Mouse (Mus musculus) forebrain, embryonic 16.5 days (tissue): ENCODE results near the gene Ccdc187. TPM values are rescaled to one million over a fixed set of nuclear protein-coding genes. Genes with fewer than 3 reads are reported as not detected.

ENCODE experiments used
- ATAC-seq: fragments of 200-750 bp; cut with Nextera tagmentation; 2 replicates; pipeline ENCODE4 v1.8.0; 2017; ENCODE audit warnings: mild to moderate bottlenecking, moderate library complexity
- H3K27ac ChIP-seq: fragments of 300-500 bp; sonication (generic); 2 replicates; pipeline ENCODE4 v1.5.1; 2014; ENCODE audit warnings: low read length, control low read depth
- H3K27me3 ChIP-seq: fragments of 300-500 bp; sonication (generic); replicated peaks from 2 replicates; pipeline ENCODE4 v1.6.1; 2014; ENCODE audit warnings: low read length; ENCODE audit not compliant: control insufficient read depth, insufficient read depth
- H3K36me3 ChIP-seq: fragments of 300-500 bp; sonication (generic); 2 replicates; pipeline ENCODE4 v1.6.1; 2014; ENCODE audit not compliant: control insufficient read depth, insufficient read depth
- H3K4me1 ChIP-seq: fragments of 300-500 bp; sonication (generic); replicated peaks from 2 replicates; pipeline ENCODE4 v1.6.1; 2014; ENCODE audit warnings: low read length; ENCODE audit not compliant: control insufficient read depth, insufficient read depth
- H3K4me2 ChIP-seq: fragments of 300-500 bp; sonication (generic); 2 replicates; pipeline ENCODE4 v1.6.1; 2014; ENCODE audit warnings: mild to moderate bottlenecking, low read length, control low read depth
- H3K4me3 ChIP-seq: fragments of 300-500 bp; sonication (generic); replicated peaks from 2 replicates; pipeline ENCODE4 v1.5.1; 2014; ENCODE audit warnings: mild to moderate bottlenecking, low read length, control low read depth
- H3K9ac ChIP-seq: fragments of 300-500 bp; sonication (generic); replicated peaks from 2 replicates; pipeline ENCODE4 v1.6.1; 2014; ENCODE audit warnings: low read depth, low read length, control low read depth
- H3K9me3 ChIP-seq: fragments of 300-500 bp; sonication (generic); 2 replicates; pipeline ENCODE4 v1.6.1; 2016; ENCODE audit warnings: low read length; ENCODE audit not compliant: control insufficient read depth
- WGBS: fragments of 180-500 bp; shearing (Covaris S2); extraction: QIAGEN DNeasy Blood & Tissue Kit; methylation state at CpG from one replicate; pipeline ENCODE4 v1.1.7; 2014; 5-methylcytosine and 5-hydroxymethylcytosine counted together
- polyA plus RNA-seq: library from polyadenylated mRNA; unstranded; fragments of >200 nt; fragmentation: Nextera tagmentation; extraction: Ambion mirVana; gene quantifications from 2 replicates; pipeline ENCODE4 v1.2.1, GENCODE M21; 2015

Ccdc187 gene
- polyA plus RNA-seq, 1 experiment from 2014 or later, result 0.24 TPM

DNA sequence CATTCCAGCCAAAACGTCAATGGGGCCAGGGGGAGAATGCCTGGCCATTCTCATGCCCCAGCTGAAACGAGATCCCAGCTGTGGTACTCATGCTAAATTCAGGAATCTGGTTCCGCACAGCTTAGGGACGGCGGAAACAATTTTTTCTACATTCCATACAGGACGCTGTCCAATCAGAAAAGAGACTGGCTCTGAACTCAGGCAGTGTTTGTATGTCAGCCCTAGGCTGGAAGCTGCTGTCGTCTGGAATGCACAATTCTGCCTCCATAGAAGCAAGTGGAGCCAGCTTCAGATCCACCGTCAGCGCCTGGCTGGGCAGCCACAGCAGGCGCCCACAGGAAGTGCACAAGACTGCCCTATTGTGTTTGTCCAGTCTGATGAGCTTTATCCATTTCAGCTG, 15.4 kb upstream of the Ccdc187 start:
- Histone ChIP-seq H3K27me3 (no peaks in the 10 kb centered on the region), H3K4me3 (no peak overlapping the region), H3K9me3 (no peaks in the 10 kb centered on the region), H3K4me1 (peaks cover 10% of the 10 kb centered on the region), H3K27ac (peak overlapping the region; percentile 27; the same call in 1 of the 2 replicates), H3K36me3 (no peaks in the 10 kb centered on the region), H3K4me2 (no peak overlapping the region), H3K9ac (peak overlapping the region; percentile 11; the same call in 1 of the 2 replicates)
- 19% methylated on average over 10 of the region's 10 CpGs for WGBS
- ATAC-seq, result peak; percentile 69; the same call in 1 of the 2 replicates

DNA sequence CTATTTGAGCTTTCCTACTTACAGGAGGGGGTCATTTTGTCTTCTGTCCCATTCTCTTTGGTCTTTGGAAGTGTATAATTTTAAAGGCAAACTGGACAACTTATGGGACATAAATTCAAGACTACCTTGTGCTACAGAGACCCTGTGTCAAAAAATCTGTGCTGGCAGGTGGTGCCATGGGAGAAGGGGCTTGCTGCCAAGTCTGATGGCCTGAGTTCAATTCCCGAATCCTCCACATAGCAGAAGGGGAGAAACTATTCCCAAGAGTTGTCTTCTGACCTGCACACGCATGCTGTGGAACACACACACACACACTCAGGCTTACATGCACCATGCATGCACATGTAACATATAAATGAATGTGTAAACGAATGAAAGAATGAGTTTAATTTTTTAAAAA, 12.3 kb upstream of the Ccdc187 start:
- Histone ChIP-seq H3K9me3 (no peaks in the 10 kb centered on the region), H3K27me3 (no peaks in the 10 kb centered on the region), H3K4me1 (peaks cover 6% of the 10 kb centered on the region; the same call in 1 of the 2 replicates), H3K9ac (no peak overlapping the region), H3K36me3 (no peaks in the 10 kb centered on the region), H3K4me3 (no peak overlapping the region), H3K27ac (no peak overlapping the region), H3K4me2 (no peak overlapping the region)
- no peak for ATAC-seq
- WGBS, result 91% methylated on average over 3 of the region's 3 CpGs

DNA sequence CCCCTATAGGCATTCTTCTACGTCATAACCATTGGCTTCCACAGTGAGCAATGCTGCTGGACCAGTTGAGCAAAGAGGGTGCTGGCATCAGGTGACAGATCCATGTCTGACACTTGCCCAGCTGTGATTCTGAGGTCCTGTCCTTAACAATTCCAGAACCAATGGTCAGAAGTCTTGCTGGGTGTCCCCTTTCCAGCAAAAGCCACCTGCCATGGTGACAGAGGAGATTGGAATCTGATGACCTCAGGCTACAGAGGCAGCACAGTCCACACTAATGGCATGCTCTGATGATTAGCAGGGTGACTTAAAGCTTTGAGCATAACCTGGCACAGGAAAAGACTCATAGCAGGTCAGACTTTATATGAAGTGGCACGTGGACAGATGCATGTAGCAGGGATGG, 11.2 kb upstream of the Ccdc187 start:
- Histone ChIP-seq H3K9me3 (no peaks in the 10 kb centered on the region), H3K4me3 (no peak overlapping the region), H3K36me3 (no peaks in the 10 kb centered on the region), H3K4me1 (peaks cover 8% of the 10 kb centered on the region), H3K27me3 (no peaks in the 10 kb centered on the region), H3K4me2 (no peak overlapping the region), H3K27ac (no peak overlapping the region), H3K9ac (no peak overlapping the region)
- WGBS, result 76% methylated on average over 2 of the region's 2 CpGs
- ATAC-seq, result no peak

DNA sequence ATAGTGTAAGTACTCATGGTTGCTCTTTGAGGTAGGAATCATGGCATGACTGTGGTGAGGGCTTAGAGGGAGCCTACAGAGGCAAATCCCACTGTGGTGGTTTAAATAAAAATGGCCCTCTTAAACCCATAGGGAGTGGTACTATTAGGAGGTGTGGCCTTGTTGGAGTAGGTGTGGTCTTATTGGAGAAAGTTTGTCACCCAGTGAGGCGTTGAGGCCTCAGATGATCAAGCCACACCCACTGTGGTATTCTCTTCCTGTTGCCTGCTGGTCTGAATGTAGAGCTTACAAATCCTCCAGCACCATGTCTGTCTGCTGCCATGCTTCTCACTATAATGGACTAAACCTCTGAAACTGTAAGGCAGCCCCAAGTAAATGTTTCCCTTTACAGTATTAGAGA, 10.4 kb upstream of the Ccdc187 start:
- H3K36me3 ChIP-seq, result no peaks in the 10 kb centered on the region
- H3K9me3 ChIP-seq, result no peaks in the 10 kb centered on the region
- 67% methylated on average over 1 of the region's 1 CpGs for WGBS
- no peaks in the 10 kb centered on the region for H3K27me3 ChIP-seq
- H3K9ac ChIP-seq, result no peak overlapping the region
- no peak for ATAC-seq
- H3K4me1 ChIP-seq, result peaks cover 14% of the 10 kb centered on the region
- no peak overlapping the region for H3K4me3 ChIP-seq
- no peak overlapping the region for H3K27ac ChIP-seq
- H3K4me2 ChIP-seq, result no peak overlapping the region

DNA sequence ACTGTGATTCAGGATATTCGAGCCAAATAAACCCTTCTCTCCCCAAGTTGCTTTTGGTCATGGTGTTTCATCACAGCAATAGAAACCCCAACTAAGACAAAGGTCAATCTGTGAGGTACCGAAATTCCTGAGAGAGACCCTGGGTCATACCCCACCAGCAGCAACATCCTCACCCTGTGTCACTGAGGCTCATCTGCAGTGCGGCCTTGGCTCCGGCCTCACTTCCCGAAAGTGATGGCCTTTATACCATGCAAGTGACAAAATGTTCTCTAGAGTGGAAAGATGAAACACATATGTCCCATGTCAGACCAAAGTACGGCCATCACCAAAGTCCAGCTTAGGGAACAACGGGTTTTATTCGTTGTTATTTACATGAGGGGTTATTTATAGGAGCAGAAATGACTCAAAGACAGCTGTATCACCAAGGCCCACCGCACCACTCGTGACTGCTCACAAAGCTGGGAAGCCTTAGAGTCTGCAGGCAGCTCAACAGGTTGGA, 7.7 kb upstream of the Ccdc187 start:
- H3K4me3 ChIP-seq, result no peak overlapping the region
- peaks cover 37% of the 10 kb centered on the region for H3K4me1 ChIP-seq
- H3K9ac ChIP-seq, result no peak overlapping the region
- no peaks in the 10 kb centered on the region for H3K36me3 ChIP-seq
- H3K9me3 ChIP-seq, result no peaks in the 10 kb centered on the region
- H3K4me2 ChIP-seq, result no peak overlapping the region
- 90% methylated on average over 10 of the region's 10 CpGs for WGBS
- no peak overlapping the region for H3K27ac ChIP-seq
- no peaks in the 10 kb centered on the region for H3K27me3 ChIP-seq
- no peak for ATAC-seq

DNA sequence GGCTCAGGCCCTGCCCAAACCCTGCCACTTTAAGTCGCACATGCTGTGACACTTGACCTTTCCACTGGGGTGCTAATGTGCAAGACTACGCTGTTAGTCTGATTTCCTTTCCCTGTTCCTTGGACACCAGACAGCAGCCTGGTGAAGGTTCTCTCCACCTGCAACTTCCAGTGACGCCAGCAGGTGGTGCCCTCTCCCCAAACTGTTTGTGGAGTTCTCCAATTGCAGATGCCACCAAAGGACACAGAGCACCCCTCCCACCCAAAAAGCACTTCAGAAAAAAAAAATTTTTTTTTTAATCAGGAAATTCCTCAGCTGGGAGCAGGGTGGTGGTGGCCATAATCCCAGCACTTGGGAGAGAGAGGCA, 6.4 kb upstream of the Ccdc187 start:
- no peaks in the 10 kb centered on the region for H3K27me3 ChIP-seq
- no peaks in the 10 kb centered on the region for H3K9me3 ChIP-seq
- no peak overlapping the region for H3K9ac ChIP-seq
- 0% methylated on average over 3 of the region's 3 CpGs for WGBS
- H3K4me3 ChIP-seq, result no peak overlapping the region
- ATAC-seq, result no peak
- H3K4me2 ChIP-seq, result no peak overlapping the region
- no peaks in the 10 kb centered on the region for H3K36me3 ChIP-seq
- H3K4me1 ChIP-seq, result peaks cover 44% of the 10 kb centered on the region
- no peak overlapping the region; the same call in 1 of the 2 replicates for H3K27ac ChIP-seq

DNA sequence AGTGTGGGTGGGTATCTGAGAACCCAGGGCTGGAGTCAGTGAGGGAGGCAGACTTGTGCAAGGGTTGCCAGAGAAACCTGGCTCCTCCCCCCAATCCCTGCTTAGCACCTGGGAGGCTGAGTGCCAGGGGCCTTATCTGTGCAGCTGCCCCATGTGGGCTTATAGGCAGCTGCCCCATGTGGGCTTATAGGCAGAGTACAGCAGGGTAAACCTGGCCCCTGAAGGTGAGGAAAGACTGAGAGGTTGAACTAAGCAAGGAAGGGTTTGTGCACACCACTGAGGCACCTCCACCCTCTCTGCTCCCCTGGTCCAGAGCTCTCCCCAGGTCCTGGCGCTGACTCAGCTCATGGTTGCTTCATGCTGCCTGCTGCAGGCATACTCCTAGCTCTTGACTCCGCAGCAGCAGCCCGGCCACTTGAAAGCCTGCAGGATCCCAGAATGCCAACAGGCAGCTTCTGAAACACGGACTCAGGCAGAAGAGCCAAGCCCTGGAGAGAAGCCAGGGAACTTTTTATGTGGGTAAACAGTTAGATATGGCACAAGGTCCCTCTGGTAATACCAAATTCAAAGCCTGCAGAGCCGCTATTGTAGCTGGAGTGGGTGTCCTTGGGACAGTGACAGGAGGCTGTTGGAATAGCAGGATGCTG, 5.9 kb upstream of the Ccdc187 start:
- Histone ChIP-seq H3K36me3 (no peaks in the 10 kb centered on the region), H3K9ac (no peak overlapping the region), H3K27me3 (no peaks in the 10 kb centered on the region), H3K9me3 (no peaks in the 10 kb centered on the region), H3K4me3 (no peak overlapping the region), H3K4me1 (peaks cover 44% of the 10 kb centered on the region), H3K27ac (no peak overlapping the region; the same call in 1 of the 2 replicates), H3K4me2 (no peak overlapping the region)
- ATAC-seq, result no peak
- WGBS, result 29% methylated on average over 5 of the region's 5 CpGs

DNA sequence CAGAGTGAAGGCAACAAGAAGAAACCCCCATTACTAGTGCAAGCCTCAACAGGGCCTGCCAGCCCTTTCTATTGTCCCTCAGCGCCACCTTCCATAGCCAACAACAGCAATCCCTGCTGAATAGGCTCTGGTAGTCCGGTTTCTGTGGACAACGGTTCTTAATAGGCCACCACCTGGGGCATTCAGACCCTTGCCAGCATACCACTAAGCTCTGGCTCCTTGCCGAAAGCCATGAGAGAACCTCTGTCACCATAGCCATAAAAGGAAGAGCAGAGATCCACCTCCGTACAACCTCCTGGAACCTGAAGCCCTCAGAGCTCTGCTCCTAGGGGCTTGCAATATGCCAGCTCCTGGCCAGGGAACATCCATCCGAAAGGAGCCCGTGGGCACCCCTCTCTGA, 5.0 kb upstream of the Ccdc187 start:
- Histone ChIP-seq H3K4me1 (peaks cover 44% of the 10 kb centered on the region), H3K9ac (peak overlapping the region; percentile 38), H3K36me3 (no peaks in the 10 kb centered on the region), H3K4me3 (no peak overlapping the region), H3K9me3 (no peaks in the 10 kb centered on the region), H3K27me3 (no peaks in the 10 kb centered on the region), H3K27ac (peak overlapping the region; percentile 60), H3K4me2 (no peak overlapping the region)
- ATAC-seq, result no peak
- WGBS, result 22% methylated on average over 7 of the region's 7 CpGs

DNA sequence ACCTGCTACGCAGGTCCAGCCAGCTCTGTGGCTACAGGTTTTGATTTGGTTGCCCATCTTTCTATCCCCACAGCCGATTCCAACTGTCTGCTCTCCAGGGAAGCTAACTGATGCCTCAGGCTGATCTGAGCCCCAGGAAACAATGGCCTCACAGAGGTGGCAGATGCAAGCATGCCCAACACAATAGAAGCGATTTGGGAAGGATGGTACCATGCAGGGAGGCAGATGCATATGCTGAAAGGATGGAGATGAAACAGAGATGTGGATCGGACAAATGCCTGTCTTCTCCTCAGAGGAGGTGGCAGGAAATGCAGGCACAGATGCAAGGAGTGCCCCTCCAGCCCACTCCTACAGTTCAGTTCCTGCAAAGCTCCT, 4.5 kb upstream of the Ccdc187 start:
- ATAC-seq, result peak; percentile 24
- Histone ChIP-seq H3K36me3 (no peaks in the 10 kb centered on the region), H3K27ac (peak overlapping the region; percentile 60), H3K27me3 (no peaks in the 10 kb centered on the region), H3K9me3 (no peaks in the 10 kb centered on the region), H3K4me2 (peak overlapping the region; percentile 28), H3K4me3 (no peak overlapping the region; the same call in 1 of the 2 replicates), H3K4me1 (peaks cover 44% of the 10 kb centered on the region), H3K9ac (peak overlapping the region; percentile 38)
- 6% methylated on average over 4 of the region's 4 CpGs for WGBS
